Mouse (Mus musculus) MEL (cell line): ENCODE results near the gene Me3. TPM values are rescaled to one million over a fixed set of nuclear protein-coding genes. Genes with fewer than 3 reads are reported as not detected.

Source experiments
- DNase-seq: peaks from one replicate; pipeline ENCODE4 v3.0.0; 2011; ENCODE audit warnings: low read depth, low spot score
- H3K27ac ChIP-seq: 2 replicates; pipeline ENCODE4 v1.5.1; 2012; ENCODE audit warnings: low read depth, mild to moderate bottlenecking, control low read depth, low read length, moderate library complexity; ENCODE audit not compliant: control insufficient read depth
- H3K27me3 ChIP-seq, 2 experiments: fragments of 150-350 bp in 1 of 2; sonication (generic) in 1 of 2; 2 replicates each; pipeline ENCODE4 v1.6.1; 2012; ENCODE audit warnings: low read length in 2 of 2, mild to moderate bottlenecking in 2 of 2, improper control_type of control experiment in 1 of 2, moderate library complexity in 1 of 2; ENCODE audit not compliant: insufficient read depth in 2 of 2, control insufficient read depth in 1 of 2
- H3K36me3 ChIP-seq, 2 experiments: 2 replicates each; pipeline ENCODE4 v1.6.1; 2012 to 2014; ENCODE audit warnings: low read length in 2 of 2, improper control_type of control experiment in 1 of 2, inconsistent platforms in 1 of 2, mild to moderate bottlenecking in 1 of 2; ENCODE audit not compliant: insufficient read depth in 2 of 2, control insufficient read depth in 1 of 2
- H3K4me1 ChIP-seq, 2 experiments: fragments of 150-350 bp in 1 of 2; sonication (generic) in 1 of 2; 2 replicates each; pipeline ENCODE4 v1.6.1; 2012; ENCODE audit warnings: low read length in 2 of 2, improper control_type of control experiment in 1 of 2, mild to moderate bottlenecking in 1 of 2; ENCODE audit not compliant: insufficient read depth in 2 of 2, control insufficient read depth in 1 of 2
- H3K4me3 ChIP-seq, 2 experiments: fragments of 150-350 bp in 1 of 2; sonication (generic) in 1 of 2; 2 replicates each; pipeline ENCODE4 v1.5.1; 2012; ENCODE audit warnings: low read depth in 2 of 2, low read length in 2 of 2, mild to moderate bottlenecking in 2 of 2, moderate library complexity in 2 of 2, control low read depth in 1 of 2, improper control_type of control experiment in 1 of 2; ENCODE audit not compliant: control insufficient read depth in 1 of 2, insufficient read depth in 1 of 2
- H3K79me2 ChIP-seq: 2 replicates; pipeline ENCODE4 v1.6.1; 2012; ENCODE audit warnings: mild to moderate bottlenecking, low read length, moderate library complexity; ENCODE audit not compliant: control insufficient read depth, poor library complexity, insufficient read depth
- H3K9ac ChIP-seq: 2 replicates; pipeline ENCODE4 v1.6.1; 2012; ENCODE audit warnings: low read depth, mild to moderate bottlenecking, control low read depth, low read length, moderate library complexity; ENCODE audit not compliant: control insufficient read depth, poor library complexity, severe bottlenecking
- H3K9me3 ChIP-seq: fragments of 150-350 bp; sonication (generic); replicated peaks from 2 replicates; pipeline ENCODE4 v1.6.1; 2012; ENCODE audit warnings: mild to moderate bottlenecking, low read length, improper control_type of control experiment, moderate library complexity; ENCODE audit not compliant: insufficient read depth
- CHD1 ChIP-seq: IDR thresholded peaks from 2 replicates; pipeline ENCODE4 v1.6.1; 2012; ENCODE audit warnings: low read depth, mild to moderate bottlenecking, inconsistent platforms, low read length, improper control_type of control experiment
- CHD2 ChIP-seq: IDR thresholded peaks from 2 replicates; pipeline ENCODE4 v1.6.1; 2011; ENCODE audit warnings: low read length, improper control_type of control experiment
- CTCF ChIP-seq, 3 experiments: IDR thresholded peaks in 2 of 3; conservative IDR thresholded peaks in 1 of 3; 2 replicates each; pipeline ENCODE4 v1.5.1; 2011 to 2012; ENCODE audit warnings: low read length in 3 of 3, low read depth in 2 of 3, mild to moderate bottlenecking in 2 of 3, improper control_type of control experiment in 1 of 3, inconsistent platforms in 1 of 3, mixed read lengths in 1 of 3, moderate library complexity in 1 of 3; ENCODE audit not compliant: control insufficient read depth in 1 of 3, insufficient read depth in 1 of 3, poor library complexity in 1 of 3, severe bottlenecking in 1 of 3
- E2F4 ChIP-seq: IDR thresholded peaks from 2 replicates; pipeline ENCODE4 v1.6.1; 2011; ENCODE audit warnings: low read depth, low read length, improper control_type of control experiment, borderline replicate concordance
- ELF1 ChIP-seq: IDR thresholded peaks from 2 replicates; pipeline ENCODE4 v1.6.1; 2014; ENCODE audit warnings: low read depth, mild to moderate bottlenecking, inconsistent platforms, low read length, improper control_type of control experiment, moderate library complexity
- EP300 ChIP-seq, 2 experiments: IDR thresholded peaks; 2 replicates each; pipeline ENCODE4 v1.6.1; 2011; ENCODE audit warnings: improper control_type of control experiment in 2 of 2, low read length in 2 of 2, low read depth in 1 of 2, mild to moderate bottlenecking in 1 of 2
- JUND ChIP-seq: IDR thresholded peaks from 2 replicates; pipeline ENCODE4 v1.6.1; 2011; ENCODE audit warnings: low read depth, mild to moderate bottlenecking, improper control_type of control experiment, low read length
- KAT2A ChIP-seq: conservative IDR thresholded peaks from 2 replicates; pipeline ENCODE4 v1.6.1; 2012; ENCODE audit warnings: low read depth, low read length, improper control_type of control experiment, inconsistent platforms
- MAFK ChIP-seq: IDR thresholded peaks from 2 replicates; pipeline ENCODE4 v1.6.1; 2011; ENCODE audit warnings: low read depth, mild to moderate bottlenecking, low read length, improper control_type of control experiment, borderline replicate concordance
- MAX ChIP-seq: IDR thresholded peaks from 2 replicates; pipeline ENCODE4 v1.6.1; 2011; ENCODE audit warnings: low read length, improper control_type of control experiment
- MAZ ChIP-seq: IDR thresholded peaks from 2 replicates; pipeline ENCODE4 v1.6.1; 2012; ENCODE audit warnings: low read depth, mild to moderate bottlenecking, inconsistent platforms, low read length, improper control_type of control experiment
- MEF2A ChIP-seq: IDR thresholded peaks from 2 replicates; pipeline ENCODE4 v1.6.1; 2014; ENCODE audit warnings: low read depth, mild to moderate bottlenecking, inconsistent platforms, low read length, improper control_type of control experiment; ENCODE audit not compliant: poor library complexity, insufficient replicate concordance, severe bottlenecking; ENCODE audit errors: extremely low read depth
- MXI1 ChIP-seq: IDR thresholded peaks from 2 replicates; pipeline ENCODE4 v1.6.1; 2011; ENCODE audit warnings: mild to moderate bottlenecking, low read depth, low read length, improper control_type of control experiment
- MYC ChIP-seq: IDR thresholded peaks from 2 replicates; pipeline ENCODE4 v1.6.1; 2011; ENCODE audit warnings: low read depth, mild to moderate bottlenecking, low read length, improper control_type of control experiment, moderate library complexity
- NELFE ChIP-seq: IDR thresholded peaks from 2 replicates; pipeline ENCODE4 v1.6.1; 2011; ENCODE audit warnings: low read depth, low read length, improper control_type of control experiment
- POLR2AphosphoS5 ChIP-seq: IDR thresholded peaks from 2 replicates; pipeline ENCODE4 v1.6.1; 2012; ENCODE audit warnings: low read depth, borderline replicate concordance, mild to moderate bottlenecking, inconsistent platforms, low read length, moderate library complexity, mixed read lengths
- RAD21 ChIP-seq: IDR thresholded peaks from 2 replicates; pipeline ENCODE4 v1.6.1; 2011; ENCODE audit warnings: mild to moderate bottlenecking, low read depth, low read length, improper control_type of control experiment
- SMC3 ChIP-seq: IDR thresholded peaks from 2 replicates; pipeline ENCODE4 v1.6.1; 2011; ENCODE audit warnings: low read depth, low read length, improper control_type of control experiment
- TAL1 ChIP-seq: IDR thresholded peaks from 2 replicates; pipeline ENCODE4 v1.6.1; 2012; ENCODE audit warnings: mild to moderate bottlenecking, inconsistent platforms, low read length, moderate library complexity, mixed read lengths
- TBP ChIP-seq: IDR thresholded peaks from 2 replicates; pipeline ENCODE4 v1.8.0; 2011; ENCODE audit warnings: low read depth, low read length, improper control_type of control experiment
- UBTF ChIP-seq: IDR thresholded peaks from 2 replicates; pipeline ENCODE4 v1.6.1; 2012; ENCODE audit warnings: low read depth, mild to moderate bottlenecking, inconsistent platforms, low read length, improper control_type of control experiment, moderate library complexity, borderline replicate concordance; ENCODE audit not compliant: insufficient read depth
- ZC3H11A ChIP-seq: IDR thresholded peaks from 2 replicates; pipeline ENCODE4 v1.6.1; 2012; ENCODE audit warnings: low read depth, mild to moderate bottlenecking, inconsistent platforms, low read length, improper control_type of control experiment
- ZMIZ1 ChIP-seq: IDR thresholded peaks from 2 replicates; pipeline ENCODE4 v1.6.1; 2012; ENCODE audit warnings: low read depth, mild to moderate bottlenecking, inconsistent platforms, low read length, improper control_type of control experiment, moderate library complexity
- ZNF384 ChIP-seq: IDR thresholded peaks from 2 replicates; pipeline ENCODE4 v1.6.1; 2012; ENCODE audit warnings: low read depth, mild to moderate bottlenecking, inconsistent platforms, low read length, improper control_type of control experiment
- polyA plus RNA-seq, 2 experiments: library from polyadenylated mRNA; stranded (reverse) in 1 of 2; unstranded in 1 of 2; fragments of >175 nt in 1 of 2; fragments of >200 nt in 1 of 2; gene quantifications; 2 replicates each; pipeline versions ENCODE4 v1.2.1 to v1.2.4; 2012; ENCODE audit warnings: low replicate concordance in 2 of 2, low read depth in 1 of 2; ENCODE audit not compliant: insufficient read length in 2 of 2, insufficient read depth in 1 of 2, missing spikeins in 1 of 2
- total RNA-seq: library from RNA; depleted of rRNA; stranded (reverse); fragments of 300-350 nt; gene quantifications from 2 replicates; pipeline ENCODE4 v1.2.3, GENCODE M21; 2012

The Me3 gene
- total and polyA plus RNA-seq, 3 experiments = 0.35 TPM; not detected in 2

DNA sequence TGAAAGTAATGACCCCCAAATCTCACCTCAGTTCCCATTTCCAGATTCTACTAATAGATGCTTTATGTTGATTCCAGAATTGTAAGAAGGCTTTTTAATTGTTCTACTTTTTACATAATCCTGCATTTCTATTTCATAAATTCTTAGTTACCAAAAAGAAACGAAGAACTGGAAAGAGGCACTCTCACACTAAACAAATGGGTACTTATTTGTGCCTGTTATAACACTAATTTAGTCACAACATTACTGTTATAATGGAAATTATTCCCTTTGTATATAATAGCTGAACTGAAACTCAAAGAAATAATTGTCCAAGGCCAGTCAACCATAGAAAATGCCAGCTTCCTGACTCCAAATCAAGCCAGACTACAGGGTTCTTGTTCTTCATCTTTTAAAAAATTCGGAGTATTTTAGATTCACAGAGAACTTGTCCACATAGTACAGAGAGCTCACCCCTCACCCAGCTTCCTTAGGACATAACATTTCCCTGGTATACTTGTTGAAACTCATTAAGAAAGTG is 47.5 kb downstream of the Me3 start:
- Histone ChIP-seq H3K9me3 (no peaks in the 10 kb centered on the region), H3K79me2 (no peaks in the 10 kb centered on the region), H3K36me3 (no peaks in the 10 kb centered on the region), H3K27me3 (no peaks in the 10 kb centered on the region), H3K4me1 (no peaks in the 10 kb centered on the region), H3K9ac (no peak overlapping the region), H3K4me3 (no peak overlapping the region), H3K27ac (no peak overlapping the region)
- no peak for DNase-seq
- TF ChIP-seq MYC (no peak), ZMIZ1 (no peak), CHD2 (no peak), ELF1 (no peak), UBTF (no peak), POLR2AphosphoS5 (no peak), TAL1 (no peak), SMC3 (no peak), NELFE (no peak), TBP (no peak), EP300 (IDR thresholded peaks at IDR 0.05; ENCODE audit: low read depth in 1 of 2, low read length in 2 of 2) (no peak), MAFK (no peak), CTCF (IDR thresholded peaks at IDR 0.05 in 2 of 3, conservative IDR thresholded peaks at IDR 0.05 in 1 of 3; ENCODE audit: control insufficient read depth in 1 of 3, insufficient read depth in 1 of 3, low read depth in 2 of 3, low read length in 3 of 3, poor library complexity in 1 of 3, severe bottlenecking in 1 of 3) (no peak), CHD1 (no peak), E2F4 (no peak)

DNA sequence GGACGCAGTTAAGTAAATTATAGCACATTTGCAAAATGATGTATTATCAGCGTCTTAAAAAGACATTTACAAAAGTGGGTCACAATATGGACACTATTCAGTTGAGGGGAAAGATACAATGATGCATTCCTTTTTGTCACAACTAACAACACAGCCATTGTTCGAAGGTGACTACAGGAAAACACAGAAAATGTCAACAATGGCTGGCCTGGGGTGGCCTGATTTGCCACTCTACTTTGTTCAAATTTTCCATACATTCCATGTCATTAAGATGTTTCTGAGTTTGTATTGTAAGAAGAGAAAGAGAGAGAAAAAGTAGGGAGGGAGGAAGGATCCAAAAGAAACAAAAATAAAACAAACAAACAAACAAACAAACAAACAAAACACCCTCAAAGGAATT is 48.7 kb downstream of the Me3 start:
- TF ChIP-seq POLR2AphosphoS5 = no peak
- no peak for TF ChIP-seq ZC3H11A
- TF ChIP-seq MEF2A = no peak
- no peak for TF ChIP-seq ZMIZ1
- TF ChIP-seq TBP = no peak
- no peak for TF ChIP-seq MAZ
- TF ChIP-seq KAT2A = no peak
- TF ChIP-seq MXI1 = no peak
- TF ChIP-seq JUND = no peak
- TF ChIP-seq RAD21 = no peak
- TF ChIP-seq ZNF384 = no peak
- no peak for TF ChIP-seq CHD1
- no peak for TF ChIP-seq MAX
- TF ChIP-seq CHD2 = no peak
- TF ChIP-seq NELFE = no peak
- Histone ChIP-seq H3K27me3 (no peaks in the 10 kb centered on the region), H3K4me3 (no peak overlapping the region), H3K27ac (no peak overlapping the region), H3K9me3 (no peaks in the 10 kb centered on the region), H3K79me2 (no peaks in the 10 kb centered on the region), H3K9ac (no peak overlapping the region), H3K4me1 (no peaks in the 10 kb centered on the region), H3K36me3 (no peaks in the 10 kb centered on the region)
- DNase-seq = no peak
